ENCODE assay signal across 26 mouse cellular contexts in the genomic region with DNA sequence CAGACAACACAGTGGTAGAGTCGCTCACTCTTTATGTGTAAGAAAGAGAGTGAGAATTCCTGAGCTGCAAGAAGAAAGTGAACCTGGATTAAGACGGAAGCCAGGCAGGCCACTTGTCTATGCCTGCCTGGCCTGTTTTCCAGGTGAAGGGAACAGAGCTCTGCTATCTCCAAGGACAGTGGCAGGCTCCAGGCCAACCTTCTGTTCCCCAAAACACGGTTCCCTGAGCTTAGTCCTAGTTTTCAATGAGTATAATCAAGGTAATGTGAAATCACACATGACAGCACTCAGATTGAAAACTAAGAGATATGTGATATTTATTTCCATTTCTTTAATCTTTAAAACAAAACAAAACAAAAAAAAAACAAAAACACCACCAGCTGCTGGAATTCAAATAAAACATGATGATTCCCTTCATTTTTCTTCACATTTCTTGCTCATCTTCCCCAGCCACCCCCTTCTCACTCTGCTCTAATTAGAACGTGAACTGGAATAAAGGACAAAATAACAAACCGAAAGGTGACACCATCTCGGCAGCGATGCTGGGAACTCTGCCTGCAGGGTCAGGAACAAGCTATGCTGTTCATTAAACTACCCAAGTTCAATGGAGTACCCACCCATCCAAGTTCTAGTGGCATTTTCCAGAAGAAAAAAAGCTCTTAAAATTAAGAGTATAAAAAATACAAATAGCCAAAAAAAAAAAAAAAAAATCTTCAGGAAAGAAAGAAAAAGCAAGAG. TPM values are rescaled to one million over a fixed set of nuclear protein-coding genes. Genes with fewer than 3 reads are reported as not detected.
A peak's percentile ranks its signal among the peaks of the same experiment; 100 is the strongest.
DNase-seq lines count a peak whose midpoint lies in the region; ATAC-seq and TF ChIP-seq lines count a peak whose summit lies in the region.
"Had no signal": no experiment of that assay in that cellular context is flagged by ENCODE, and none has a peak within 500 bp of the region (broad histone marks: within the 10 kb centered on the region; RNA-seq: fewer than 3 reads in every experiment).

No protein-coding gene starts in this region.

- peak overlapping the region; percentile 2; the same call in 1 of the 2 replicates for H3K27ac ChIP-seq in gastrocnemius, adult 2 months
- H3K27ac ChIP-seq in kidney, embryonic 16.5 days (ENCODE audit: low read length) = no peak overlapping the region
- no peak overlapping the region for H3K27ac ChIP-seq in midbrain, postnatal 0 days (ENCODE audit: low read depth, low read length)
- H3K27ac ChIP-seq: forebrain, embryonic 15.5 days; heart, embryonic 13.5 days; hindbrain, embryonic 14.5 days; limb, embryonic 12.5 days; liver, embryonic 15.5 days; midbrain, embryonic 10.5 days; midbrain, embryonic 15.5 days; stomach, embryonic 15.5 days had no signal

- WGBS in kidney, embryonic 16.5 days = 57% methylated on average over 7 of the region's 7 CpGs
- WGBS in midbrain, postnatal 0 days = 84% methylated on average over 7 of the region's 7 CpGs

- DNase-seq in gastrocnemius, adult 2 months = peak; percentile 32
- no peak for DNase-seq in gastrocnemius, postnatal 14 days
- DNase-seq in cerebellum, adult 11 months = peak; percentile 67
- DNase-seq in cerebellum, adult 9-10 months = peak; percentile 86
- peak; percentile 77 to 78 for DNase-seq in cerebellum, postnatal 36 days
- DNase-seq in midbrain, postnatal 0 days (ENCODE audit: low spot score) = no peak
- DNase-seq in yolk sac, embryonic 10.5 days (ENCODE audit: low spot score) = no peak
- DNase-seq: adrenal gland, postnatal 25 days; gastrocnemius, postnatal 36 days; heart, postnatal 10 days; kidney, adult 9 months; kidney, postnatal 25 days; lung, embryonic 14.5 days; lung, postnatal 14 days; right cerebral cortex, postnatal 25 days had no signal

- intact Hi-C loops in gastrocnemius, adult 2 months (cut with DNase I) = no loop called here
- intact Hi-C loops in gastrocnemius, postnatal 14 days (cut with DNase I; ENCODE audit: low total_unique reads) = no loop called here

- H3K9ac ChIP-seq in kidney, embryonic 16.5 days (replicated peaks; ENCODE audit: low read length) = no peak overlapping the region
- no peak overlapping the region for H3K9ac ChIP-seq in midbrain, postnatal 0 days (replicated peaks; ENCODE audit: low read length, poor library complexity, severe bottlenecking)
- H3K9ac ChIP-seq: forebrain, embryonic 15.5 days; heart, embryonic 13.5 days; hindbrain, embryonic 14.5 days; limb, embryonic 12.5 days; liver, embryonic 15.5 days; lung, embryonic 14.5 days; midbrain, embryonic 15.5 days; stomach, embryonic 15.5 days had no signal

- H3K4me2 ChIP-seq in kidney, embryonic 16.5 days (replicated peaks; ENCODE audit: low read depth, low read length) = no peak overlapping the region
- no peak overlapping the region for H3K4me2 ChIP-seq in midbrain, postnatal 0 days (ENCODE audit: low read depth, low read length, poor library complexity, severe bottlenecking)
- H3K4me2 ChIP-seq: forebrain, embryonic 15.5 days; heart, embryonic 13.5 days; hindbrain, embryonic 14.5 days; limb, embryonic 12.5 days; liver, embryonic 15.5 days; lung, embryonic 14.5 days; midbrain, embryonic 15.5 days; stomach, embryonic 15.5 days had no signal

- no peaks in the 10 kb centered on the region for H3K4me1 ChIP-seq in kidney, embryonic 16.5 days (ENCODE audit: insufficient read depth, low read length)
- no peaks in the 10 kb centered on the region for H3K4me1 ChIP-seq in midbrain, postnatal 0 days (ENCODE audit: insufficient read depth, low read length)
- H3K4me1 ChIP-seq: forebrain, embryonic 15.5 days; heart, embryonic 13.5 days; limb, embryonic 12.5 days; liver, embryonic 15.5 days; midbrain, embryonic 10.5 days; midbrain, embryonic 15.5 days; stomach, embryonic 15.5 days had no signal

- no peak for ATAC-seq in kidney, embryonic 16.5 days (ENCODE audit: low FRiP score, low TSS enrichment)
- no peak for ATAC-seq in midbrain, postnatal 0 days (ENCODE audit: low FRiP score)
- ATAC-seq: CD4-positive, CD25-positive, alpha-beta regulatory T cell, adult 4 months; forebrain, embryonic 15.5 days; intestine, postnatal 0 days; midbrain, embryonic 15.5 days had no signal

- no peak for TF ChIP-seq CTCF in gastrocnemius, adult 2 months (IDR thresholded peaks at IDR 0.05)
- TF ChIP-seq CTCF in midbrain, postnatal 0 days (IDR thresholded peaks at IDR 0.05) = no peak

- H3K36me3 ChIP-seq in kidney, embryonic 16.5 days (ENCODE audit: insufficient read depth, low read length) = peaks cover 53% of the 10 kb centered on the region
- peaks cover 29% of the 10 kb centered on the region for H3K36me3 ChIP-seq in midbrain, postnatal 0 days (ENCODE audit: insufficient read depth, low read length)

- no peak overlapping the region for H3K4me3 ChIP-seq in gastrocnemius, adult 2 months
- no peak overlapping the region for H3K4me3 ChIP-seq in kidney, embryonic 16.5 days (ENCODE audit: low read length)
- no peak overlapping the region for H3K4me3 ChIP-seq in midbrain, postnatal 0 days (ENCODE audit: low read depth, low read length)
- H3K4me3 ChIP-seq: forebrain, embryonic 15.5 days; heart, embryonic 13.5 days; limb, embryonic 12.5 days; liver, embryonic 15.5 days; midbrain, embryonic 10.5 days; midbrain, embryonic 15.5 days; stomach, embryonic 15.5 days had no signal

- H3K9me3 ChIP-seq in kidney, embryonic 16.5 days (ENCODE audit: low read length) = no peaks in the 10 kb centered on the region
- H3K9me3 ChIP-seq in midbrain, postnatal 0 days (ENCODE audit: low read length) = no peaks in the 10 kb centered on the region
- H3K9me3 ChIP-seq: forebrain, embryonic 15.5 days; heart, embryonic 13.5 days; limb, embryonic 12.5 days; liver, embryonic 15.5 days; midbrain, embryonic 10.5 days; midbrain, embryonic 15.5 days; stomach, embryonic 15.5 days had no signal

- H3K27me3 ChIP-seq in kidney, embryonic 16.5 days (ENCODE audit: insufficient read depth, low read length) = no peaks in the 10 kb centered on the region
- no peaks in the 10 kb centered on the region for H3K27me3 ChIP-seq in midbrain, postnatal 0 days (ENCODE audit: insufficient read depth, low read length)
- H3K27me3 ChIP-seq: forebrain, embryonic 15.5 days; heart, embryonic 13.5 days; limb, embryonic 12.5 days; liver, embryonic 15.5 days; midbrain, embryonic 15.5 days; stomach, embryonic 15.5 days had no signal

RNA-seq across cellular contexts. Expression of gene Cwc22, which starts 20.8 kb away (rescaled TPM):
- total RNA-seq in gastrocnemius, adult 2 months (2021) = 10 to 100 TPM; 13.9 to 14.2 TPM
- total RNA-seq in gastrocnemius, postnatal 14 days (2021) = 10 to 100 TPM; 12.8 to 13.8 TPM
- 32.8 and 37.7 TPM in 2 replicates for polyA plus RNA-seq in kidney, embryonic 16.5 days (2015; fragmentation: Nextera tagmentation; extraction: Ambion mirVana)
- 11.8 and 12.7 TPM in 2 replicates for total RNA-seq in midbrain, postnatal 0 days (2014; rRNA removed)
- polyA plus RNA-seq in midbrain, postnatal 0 days (2015; fragmentation: Nextera tagmentation; extraction: Ambion mirVana) = 9.4 TPM in 2 replicates

Comparison
In these comparisons a context has a peak if more than half of its experiments do, and no peak if none do; other contexts are left out.
1. DNase-seq: peak in gastrocnemius, adult 2 months (single experiment), cerebellum, adult 11 months (single experiment), cerebellum, adult 9-10 months (single experiment) and cerebellum, postnatal 36 days (2 of 2); none in gastrocnemius, postnatal 14 days (single experiment), midbrain, postnatal 0 days (single experiment) and yolk sac, embryonic 10.5 days (single experiment).